Mouse (Mus musculus) kidney, postnatal 0 days (tissue): Measurements from ENCODE around the gene Cpa5. TPM values are rescaled to one million over a fixed set of nuclear protein-coding genes. Genes with fewer than 3 reads are reported as not detected.

Source experiments
- ATAC-seq: fragments of 200-750 bp; cut with Nextera tagmentation; replicated peaks from 2 replicates; pipeline ENCODE4 v1.8.0; 2017; ENCODE audit warnings: low read depth, moderate number of reproducible peaks, moderate TSS enrichment, moderate library complexity; ENCODE audit not compliant: low FRiP score
- DNase-seq: peaks from one replicate; pipeline ENCODE4 v3.0.0-alpha.2; 2016; ENCODE audit warnings: low spot score
- H3K27ac ChIP-seq: fragments of 300-500 bp; sonication (generic); 2 replicates; pipeline ENCODE4 v1.5.1; 2014; ENCODE audit warnings: mild to moderate bottlenecking
- H3K27me3 ChIP-seq: fragments of 300-500 bp; sonication (generic); 2 replicates; pipeline ENCODE4 v1.6.1; 2014; ENCODE audit warnings: low read length, mixed read lengths; ENCODE audit not compliant: insufficient read depth
- H3K36me3 ChIP-seq: fragments of 300-500 bp; sonication (generic); 2 replicates; pipeline ENCODE4 v1.6.1; 2014; ENCODE audit warnings: low read length, mixed read lengths; ENCODE audit not compliant: insufficient read depth
- H3K4me1 ChIP-seq: fragments of 300-500 bp; sonication (generic); replicated peaks from 2 replicates; pipeline ENCODE4 v1.6.1; 2014; ENCODE audit warnings: antibody characterized with exemption, low read length, mixed read lengths; ENCODE audit not compliant: insufficient read depth
- H3K4me2 ChIP-seq: fragments of 300-500 bp; sonication (generic); 2 replicates; pipeline ENCODE4 v1.6.1; 2014; ENCODE audit warnings: mild to moderate bottlenecking, low read length, moderate library complexity, mixed read lengths
- H3K4me3 ChIP-seq: fragments of 300-500 bp; sonication (generic); replicated peaks from 2 replicates; pipeline ENCODE4 v1.5.1; 2014; ENCODE audit warnings: low read depth, low read length
- H3K9ac ChIP-seq: fragments of 300-500 bp; sonication (generic); 2 replicates; pipeline ENCODE4 v1.6.1; 2014; ENCODE audit warnings: low read depth, low read length
- H3K9me3 ChIP-seq: fragments of 300-500 bp; sonication (generic); replicated peaks from 2 replicates; pipeline ENCODE4 v1.6.1; 2016; ENCODE audit warnings: low read length, inconsistent platforms, mixed read lengths
- CTCF ChIP-seq: IDR thresholded peaks from 2 replicates; pipeline ENCODE4 v1.5.1; 2016; ENCODE audit warnings: antibody characterized with exemption, low read depth, mild to moderate bottlenecking, moderate library complexity
- WGBS: fragments of 180-500 bp; shearing (Covaris S2); extraction: QIAGEN DNeasy Blood & Tissue Kit; methylation state at CpG from one replicate; pipeline ENCODE4 v1.1.7; 2014; 5-methylcytosine and 5-hydroxymethylcytosine counted together
- polyA plus RNA-seq: library from polyadenylated mRNA; unstranded; fragments of >200 nt; fragmentation: Nextera tagmentation; extraction: Ambion mirVana; gene quantifications from 2 replicates; pipeline ENCODE4 v1.2.1, GENCODE M21; 2015

The Cpa5 gene
- polyA plus RNA-seq, 1 experiment from 2014 or later = 0.28 TPM

GRCm38 (mm10) chr6:30674714-30675280 is 64.0 kb downstream of the Cpa5 start:
- Histone ChIP-seq H3K9me3 (no peaks in the 10 kb centered on the region), H3K4me2 (peak overlapping the region; percentile 33; the same call in 1 of the 2 replicates), H3K36me3 (no peaks in the 10 kb centered on the region), H3K27ac (peak overlapping the region; percentile 89), H3K9ac (peak overlapping the region; percentile 43; the same call in 1 of the 2 replicates), H3K4me1 (peaks cover 17% of the 10 kb centered on the region; the same call in 1 of the 2 replicates), H3K4me3 (no peak overlapping the region), H3K27me3 (no peaks in the 10 kb centered on the region)
- ATAC-seq (no peak), DNase-seq (peak; percentile 91)
- 39% methylated on average over 9 of the region's 9 CpGs for WGBS
- TF ChIP-seq CTCF = no peak

DNA sequence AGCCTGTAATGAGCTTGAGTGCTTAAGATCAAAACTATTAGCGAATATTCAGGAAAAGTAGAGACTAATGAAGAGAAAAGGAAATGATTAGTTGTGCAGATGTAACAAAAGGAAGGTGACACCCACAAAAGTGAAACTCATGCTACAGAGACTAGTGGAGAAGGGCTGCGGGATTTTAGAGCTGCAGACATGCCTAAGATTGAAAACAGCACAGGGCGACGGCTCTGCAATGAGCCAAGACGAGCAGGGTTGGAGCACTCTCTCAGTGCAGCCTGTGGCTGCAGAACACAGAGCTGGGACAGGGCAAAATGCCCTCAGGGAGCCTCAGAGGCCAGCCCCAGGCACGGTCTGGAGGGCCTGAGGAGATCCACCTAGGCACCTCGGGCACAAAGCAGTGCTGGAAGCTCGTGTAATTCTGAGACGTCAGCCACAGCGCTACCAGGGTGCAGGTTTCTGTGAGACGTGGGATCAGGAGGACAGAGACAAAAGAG is 64.5 kb downstream of the Cpa5 start:
- peak overlapping the region; percentile 43 for H3K9ac ChIP-seq
- ATAC-seq (no peak; the same call in 1 of the 2 replicates), DNase-seq (peak; percentile 64)
- no peak for TF ChIP-seq CTCF
- H3K27me3 ChIP-seq = no peaks in the 10 kb centered on the region
- WGBS = 22% methylated on average over 11 of the region's 11 CpGs
- peak overlapping the region; percentile 89 for H3K27ac ChIP-seq
- H3K4me3 ChIP-seq = no peak overlapping the region
- H3K36me3 ChIP-seq = no peaks in the 10 kb centered on the region
- H3K4me2 ChIP-seq = peak overlapping the region; percentile 33; the same call in 1 of the 2 replicates
- H3K4me1 ChIP-seq = peaks cover 17% of the 10 kb centered on the region; the same call in 1 of the 2 replicates
- no peaks in the 10 kb centered on the region for H3K9me3 ChIP-seq

DNA sequence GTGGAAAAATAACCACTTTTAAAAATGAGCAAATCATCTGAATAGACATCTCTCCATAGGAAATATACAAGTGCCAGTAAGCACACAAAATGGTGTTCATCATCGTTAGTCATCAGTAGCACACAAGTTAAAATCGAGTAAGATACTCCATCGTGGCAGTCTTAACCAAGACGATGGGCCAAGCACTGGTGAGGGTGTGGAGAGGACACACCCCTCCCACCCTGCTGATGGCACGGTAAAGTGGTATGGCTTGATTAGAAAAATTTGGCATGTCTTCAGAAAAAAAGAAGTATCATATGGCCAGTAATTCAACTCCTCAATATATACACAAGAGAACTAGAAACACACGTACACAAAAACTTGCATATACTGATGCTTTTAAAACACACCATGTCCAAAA is 65.7 kb downstream of the Cpa5 start:
- Histone ChIP-seq H3K9ac (no peak overlapping the region), H3K27me3 (no peaks in the 10 kb centered on the region), H3K27ac (no peak overlapping the region), H3K36me3 (no peaks in the 10 kb centered on the region), H3K4me1 (peaks cover 17% of the 10 kb centered on the region; the same call in 1 of the 2 replicates), H3K9me3 (no peaks in the 10 kb centered on the region), H3K4me3 (no peak overlapping the region), H3K4me2 (no peak overlapping the region)
- TF ChIP-seq CTCF = no peak
- ATAC-seq (no peak), DNase-seq (no peak)
- WGBS = 84% methylated on average over 6 of the region's 6 CpGs

GRCm38 (mm10) chr6:30677591-30677990 is 66.8 kb downstream of the Cpa5 start:
- DNase-seq (no peak), ATAC-seq (no peak)
- Histone ChIP-seq H3K36me3 (no peaks in the 10 kb centered on the region), H3K9me3 (no peaks in the 10 kb centered on the region), H3K27ac (no peak overlapping the region), H3K4me1 (peaks cover 21% of the 10 kb centered on the region), H3K27me3 (no peaks in the 10 kb centered on the region), H3K4me3 (no peak overlapping the region), H3K4me2 (no peak overlapping the region), H3K9ac (no peak overlapping the region)
- 88% methylated on average over 9 of the region's 9 CpGs for WGBS
- no peak for TF ChIP-seq CTCF

DNA sequence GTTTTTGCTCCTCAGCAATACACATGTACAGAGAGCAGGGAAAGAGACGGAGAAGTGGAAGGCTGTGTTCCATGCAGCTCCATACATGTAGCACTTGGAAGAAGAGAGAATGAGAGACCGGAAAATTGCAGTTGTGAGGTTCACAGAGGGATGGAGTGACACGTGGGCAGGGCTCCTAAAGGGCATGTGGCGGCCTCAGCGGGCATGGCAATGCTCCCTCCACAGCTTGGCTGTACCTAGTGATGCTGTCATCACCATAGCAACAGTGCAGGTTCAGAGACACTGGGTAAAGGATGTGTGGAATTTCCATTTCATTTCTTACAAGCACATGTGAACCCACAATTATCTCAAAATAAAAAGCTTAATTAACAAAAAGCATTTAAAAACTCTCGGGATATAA is 67.7 kb downstream of the Cpa5 start:
- Histone ChIP-seq H3K9ac (no peak overlapping the region), H3K4me3 (no peak overlapping the region)
- 75% methylated on average over 6 of the region's 6 CpGs for WGBS

DNA sequence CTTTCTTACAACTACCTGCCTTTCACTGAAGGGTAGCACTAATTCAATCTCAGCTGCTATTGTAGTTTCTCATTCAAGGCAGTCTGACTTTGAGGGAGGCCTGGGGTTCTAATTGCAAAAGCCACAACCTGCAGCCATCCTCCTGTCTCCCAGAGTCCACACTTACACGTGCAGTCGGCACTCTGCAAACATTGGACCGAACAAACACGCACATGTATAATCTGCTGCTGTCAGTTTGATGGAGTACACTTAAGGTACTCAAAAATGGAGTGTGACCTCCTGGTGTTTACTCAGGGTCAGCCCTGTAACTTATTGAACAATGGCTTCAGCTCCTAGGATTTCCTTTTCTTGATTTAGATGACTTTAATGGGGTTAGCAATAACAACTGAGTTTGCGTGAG is 68.8 kb downstream of the Cpa5 start:
- H3K4me1 ChIP-seq = peaks cover 18% of the 10 kb centered on the region
- 30% methylated on average over 5 of the region's 5 CpGs for WGBS
- H3K4me3 ChIP-seq = no peak overlapping the region
- DNase-seq (peak; percentile 38), ATAC-seq (no peak)
- H3K36me3 ChIP-seq = no peaks in the 10 kb centered on the region
- no peaks in the 10 kb centered on the region for H3K9me3 ChIP-seq
- no peak overlapping the region for H3K27ac ChIP-seq
- H3K27me3 ChIP-seq = no peaks in the 10 kb centered on the region
- H3K4me2 ChIP-seq = no peak overlapping the region
- no peak for TF ChIP-seq CTCF
- H3K9ac ChIP-seq = no peak overlapping the region

More for the DNA sequence above, 67.7 kb downstream of the Cpa5 start:
- H3K9me3 ChIP-seq = no peaks in the 10 kb centered on the region
- ATAC-seq (no peak), DNase-seq (no peak)
- peaks cover 24% of the 10 kb centered on the region for H3K4me1 ChIP-seq
- H3K4me2 ChIP-seq = no peak overlapping the region
- no peaks in the 10 kb centered on the region for H3K27me3 ChIP-seq
- H3K27ac ChIP-seq = no peak overlapping the region
- TF ChIP-seq CTCF = no peak
- H3K36me3 ChIP-seq = no peaks in the 10 kb centered on the region
